Mouse (Mus musculus) heart, embryonic 12.5 days (tissue): ENCODE measurements around the gene Asxl2. TPM values are rescaled to one million over a fixed set of nuclear protein-coding genes. Genes with fewer than 3 reads are reported as not detected.
"Not testable (repeated sequence)": the region's sequence is repeated elsewhere in the genome, so short reads cannot be mapped to it uniquely, and the experiment has no call there.

Experiments used
- ATAC-seq: fragments of 200-750 bp; cut with Nextera tagmentation; 2 replicates; pipeline ENCODE4 v1.8.0; 2017; ENCODE audit warnings: moderate TSS enrichment, moderate library complexity; ENCODE audit not compliant: insufficient number of reproducible peaks, low FRiP score
- H3K27ac ChIP-seq: fragments of 300-500 bp; sonication (generic); 2 replicates; pipeline ENCODE4 v1.5.1; 2016; ENCODE audit warnings: mild to moderate bottlenecking, moderate library complexity; ENCODE audit not compliant: poor library complexity, severe bottlenecking
- H3K27me3 ChIP-seq: fragments of 300-500 bp; sonication (generic); replicated peaks from 2 replicates; pipeline ENCODE4 v1.6.1; 2016; ENCODE audit warnings: mild to moderate bottlenecking, moderate library complexity
- H3K36me3 ChIP-seq: fragments of 300-500 bp; sonication (generic); 2 replicates; pipeline ENCODE4 v1.6.1; 2016; ENCODE audit warnings: mild to moderate bottlenecking, moderate library complexity
- H3K4me1 ChIP-seq: fragments of 300-500 bp; sonication (generic); replicated peaks from 2 replicates; pipeline ENCODE4 v1.6.1; 2016; ENCODE audit warnings: mild to moderate bottlenecking
- H3K4me2 ChIP-seq: fragments of 300-500 bp; sonication (generic); 2 replicates; pipeline ENCODE4 v1.6.1; 2016; ENCODE audit warnings: mild to moderate bottlenecking, moderate library complexity
- H3K4me3 ChIP-seq: fragments of 300-500 bp; sonication (generic); 2 replicates; pipeline ENCODE4 v1.5.1; 2016; ENCODE audit warnings: mild to moderate bottlenecking
- H3K9ac ChIP-seq: fragments of 300-500 bp; sonication (generic); 2 replicates; pipeline ENCODE4 v1.6.1; 2016; ENCODE audit warnings: mild to moderate bottlenecking, moderate library complexity
- H3K9me3 ChIP-seq: fragments of 300-500 bp; sonication (generic); replicated peaks from 2 replicates; pipeline ENCODE4 v1.6.1; 2016; ENCODE audit warnings: mild to moderate bottlenecking, moderate library complexity
- WGBS: fragments of 180-500 bp; shearing (Covaris S2); methylation state at CpG from one replicate; pipeline ENCODE4 v1.1.7; 2016; 5-methylcytosine and 5-hydroxymethylcytosine counted together
- polyA plus RNA-seq: library from polyadenylated mRNA; unstranded; fragments of >200 nt; fragmentation: Nextera tagmentation; extraction: Ambion mirVana; gene quantifications from 2 replicates; pipeline ENCODE4 v1.2.1, GENCODE M21; 2016

Gene Asxl2
- polyA plus RNA-seq, 1 experiment from 2014 or later: 22.6 TPM

DNA sequence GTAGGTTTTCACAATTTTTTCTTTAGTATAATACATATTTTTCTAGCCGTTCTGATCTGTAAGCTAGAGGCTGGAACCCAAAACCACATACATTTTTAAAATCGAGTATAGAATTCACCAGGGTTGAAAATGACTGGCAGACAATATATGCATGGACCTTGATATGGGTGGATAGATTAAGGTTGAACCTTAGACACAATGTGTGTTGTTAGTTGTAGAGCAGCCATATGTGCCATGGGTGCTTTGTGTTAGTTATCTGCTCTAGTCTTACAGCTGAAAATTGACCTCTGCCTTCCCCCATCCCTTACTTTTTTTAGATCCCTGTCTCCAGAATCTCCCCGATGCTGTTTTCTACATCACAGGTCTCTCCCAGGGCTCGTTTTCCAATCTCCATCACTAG is 73.0 kb downstream of the Asxl2 start:
- WGBS: 74% methylated on average over 4 of the region's 4 CpGs
- Histone ChIP-seq H3K27ac (no peak overlapping the region), H3K4me1 (0 out of 2 replicates have a peak, but pooled peaks cover 4% of the 10 kb centered on the region), H3K27me3 (no peaks in the 10 kb centered on the region), H3K4me2 (no peak overlapping the region), H3K4me3 (no peak overlapping the region), H3K36me3 (peaks cover 69% of the 10 kb centered on the region), H3K9me3 (no peaks in the 10 kb centered on the region), H3K9ac (no peak overlapping the region)
- ATAC-seq: no peak

DNA sequence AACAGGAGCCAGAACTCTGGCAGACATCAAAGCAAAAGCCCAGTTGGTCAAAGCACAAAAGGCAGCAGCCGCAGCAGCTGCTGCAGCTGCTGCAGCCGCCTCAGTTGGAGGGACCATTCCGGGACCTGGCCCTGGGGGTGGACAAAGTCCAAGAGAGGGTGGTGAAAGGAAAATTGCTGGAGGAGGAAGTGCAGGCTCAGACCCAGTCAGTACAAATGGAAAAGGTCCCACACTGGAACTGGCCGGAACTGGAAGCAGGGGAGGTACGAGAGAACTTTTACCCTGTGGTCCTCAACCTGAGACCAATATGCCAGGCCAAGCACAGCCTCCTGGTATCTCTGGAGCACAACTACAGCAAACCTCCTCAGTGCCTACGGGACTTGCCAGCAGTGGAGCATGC is 73.4 kb downstream of the Asxl2 start:
- Histone ChIP-seq H3K36me3 (peaks cover 68% of the 10 kb centered on the region), H3K4me2 (no peak overlapping the region), H3K4me3 (no peak overlapping the region), H3K9me3 (no peaks in the 10 kb centered on the region), H3K4me1 (0 out of 2 replicates have a peak, but pooled peaks cover 4% of the 10 kb centered on the region), H3K27ac (peak overlapping the region; percentile 24; the same call in 1 of the 2 replicates), H3K27me3 (no peaks in the 10 kb centered on the region), H3K9ac (no peak overlapping the region)
- ATAC-seq: no peak
- WGBS: 77% methylated on average over 6 of the region's 6 CpGs

DNA sequence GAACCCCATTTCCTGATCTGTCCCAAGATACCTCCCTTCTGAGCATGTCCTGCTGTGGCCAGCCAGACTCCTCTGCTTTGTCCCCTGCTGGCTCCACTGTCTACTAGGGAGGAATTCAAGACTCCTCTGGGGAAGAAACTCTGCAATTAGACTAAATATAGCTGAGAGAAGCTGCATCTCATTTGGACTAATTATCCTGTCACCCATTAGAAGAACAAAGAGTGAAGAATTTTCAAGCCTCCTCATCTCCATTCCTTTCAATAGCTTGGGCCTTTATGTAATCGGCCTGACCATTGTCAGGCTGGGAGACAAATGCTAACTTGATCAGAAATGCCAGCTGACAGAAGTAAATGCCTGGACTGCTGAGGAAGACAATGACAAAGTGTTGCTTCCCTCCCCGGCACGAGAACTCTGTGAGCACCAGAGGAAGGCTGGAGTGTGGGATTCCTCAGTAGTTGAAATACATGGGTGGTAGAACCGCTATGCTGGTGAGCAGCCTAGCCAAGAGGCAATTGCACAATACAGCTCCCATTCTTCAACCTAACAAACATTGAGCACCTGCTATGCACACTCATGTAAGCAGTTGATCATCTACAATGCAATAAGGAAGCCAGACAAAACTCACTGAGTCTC is 92.1 kb downstream of the Asxl2 start:
- no peak overlapping the region for H3K27ac ChIP-seq
- 77% methylated on average over 4 of the region's 4 CpGs for WGBS
- no peak overlapping the region for H3K4me2 ChIP-seq
- no peaks in the 10 kb centered on the region for H3K9me3 ChIP-seq
- no peak overlapping the region for H3K9ac ChIP-seq
- ATAC-seq: no peak
- no peaks in the 10 kb centered on the region for H3K27me3 ChIP-seq
- H3K4me1 ChIP-seq: no peaks in the 10 kb centered on the region
- no peak overlapping the region for H3K4me3 ChIP-seq
- H3K36me3 ChIP-seq: no peaks in the 10 kb centered on the region

DNA sequence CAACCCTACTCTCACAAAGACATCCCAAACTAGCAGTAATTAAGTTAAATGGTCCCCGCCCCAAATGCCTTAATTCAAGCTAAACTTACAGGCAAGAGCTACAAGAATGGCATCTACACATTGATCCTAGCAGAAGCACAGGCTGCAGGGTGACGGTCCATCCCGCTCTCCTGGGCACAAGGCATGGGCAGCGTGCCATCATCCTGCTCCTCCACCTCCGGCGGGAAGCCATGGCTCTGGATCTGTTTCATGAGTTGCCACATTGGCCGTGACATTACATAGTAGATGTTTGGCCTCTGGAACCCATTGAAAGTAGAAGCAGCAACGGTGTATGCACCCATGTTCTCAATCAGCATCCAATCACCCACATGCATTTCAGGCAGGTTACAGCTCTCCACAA is 95.1 kb downstream of the Asxl2 start:
- H3K36me3 ChIP-seq, H3K9ac ChIP-seq, ATAC-seq, H3K27ac ChIP-seq, H3K4me3 ChIP-seq, H3K9me3 ChIP-seq, H3K27me3 ChIP-seq, H3K4me2 ChIP-seq, H3K4me1 ChIP-seq: not testable (repeated sequence)
- 86% methylated on average over 8 of the region's 8 CpGs for WGBS

DNA sequence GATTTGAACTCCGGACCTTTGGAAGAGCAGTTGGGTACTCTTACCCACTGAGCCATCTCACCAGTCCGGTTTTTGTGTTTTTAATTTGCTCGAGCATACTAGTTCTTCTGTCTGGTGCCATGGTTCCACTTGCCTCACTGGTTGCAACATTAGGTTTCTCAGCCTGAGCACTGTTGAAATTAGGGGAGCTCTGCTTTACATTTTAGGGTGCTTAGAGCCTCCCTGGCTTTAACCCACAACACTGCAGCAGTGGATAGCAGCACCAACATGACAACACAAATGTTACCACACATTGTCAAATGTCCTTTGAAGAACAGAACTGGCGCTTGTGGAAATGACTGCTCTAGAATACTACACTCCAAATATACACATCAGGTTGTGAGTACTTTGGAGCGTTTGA is 98.9 kb downstream of the Asxl2 start:
- no peaks in the 10 kb centered on the region for H3K36me3 ChIP-seq
- H3K9ac ChIP-seq: no peak overlapping the region
- 88% methylated on average over 5 of the region's 5 CpGs for WGBS
- H3K27me3 ChIP-seq: no peaks in the 10 kb centered on the region
- H3K4me2 ChIP-seq: no peak overlapping the region
- H3K9me3 ChIP-seq: peaks cover 4% of the 10 kb centered on the region; the same call in 1 of the 2 replicates
- no peak for ATAC-seq
- H3K27ac ChIP-seq: no peak overlapping the region
- H3K4me3 ChIP-seq: no peak overlapping the region
- no peaks in the 10 kb centered on the region for H3K4me1 ChIP-seq

DNA sequence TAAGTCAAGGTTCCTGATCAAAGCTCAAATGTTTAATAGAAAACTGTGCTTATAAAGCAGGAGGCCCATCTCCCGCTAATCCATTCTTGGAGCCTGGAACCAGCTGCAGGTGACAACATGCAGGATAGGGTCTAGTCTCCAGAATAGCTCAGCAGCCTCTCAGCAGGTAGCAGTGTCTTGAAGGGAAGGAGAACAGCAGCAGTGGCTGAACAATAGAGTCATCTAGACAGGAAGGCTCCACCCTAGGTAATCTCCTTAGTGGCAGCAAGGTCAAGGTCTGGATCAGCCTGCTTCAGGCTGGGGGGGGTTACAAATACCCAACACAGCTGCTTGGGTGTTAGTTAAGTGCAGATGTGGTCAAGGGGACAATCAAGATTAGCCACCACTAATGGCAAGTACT is 108.8 kb downstream of the Asxl2 start:
- H3K4me1 ChIP-seq, H3K4me2 ChIP-seq, H3K27me3 ChIP-seq, H3K4me3 ChIP-seq, ATAC-seq, H3K27ac ChIP-seq, H3K9ac ChIP-seq, H3K36me3 ChIP-seq: not testable (repeated sequence)
- peaks cover 13% of the 10 kb centered on the region for H3K9me3 ChIP-seq
- 96% methylated on average over 1 of the region's 1 CpGs for WGBS

DNA sequence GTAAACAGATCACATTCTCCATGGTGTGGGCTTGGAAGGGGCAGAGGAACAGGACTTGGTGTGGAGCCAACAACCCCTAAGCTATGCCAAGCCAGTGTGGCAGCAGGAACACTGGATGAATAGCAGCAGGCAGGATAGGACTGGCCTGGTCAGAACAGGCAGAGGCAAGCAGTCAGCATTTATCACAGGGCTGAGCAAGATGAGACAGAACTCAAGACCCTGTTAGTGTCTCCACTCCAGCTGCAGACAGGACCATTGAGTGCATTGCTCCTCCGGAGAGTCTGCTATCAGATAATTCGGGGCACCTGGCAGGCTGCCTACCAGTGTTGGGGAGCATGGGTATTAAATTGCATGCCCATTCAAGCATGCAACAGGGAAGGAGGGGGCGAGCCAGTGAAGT is 111.0 kb downstream of the Asxl2 start:
- Histone ChIP-seq H3K4me3 (no peak overlapping the region), H3K9ac (no peak overlapping the region), H3K36me3 (no peaks in the 10 kb centered on the region), H3K9me3 (peaks cover 8% of the 10 kb centered on the region), H3K4me1 (no peaks in the 10 kb centered on the region), H3K4me2 (no peak overlapping the region), H3K27ac (no peak overlapping the region), H3K27me3 (no peaks in the 10 kb centered on the region)
- ATAC-seq: no peak
- 64% methylated on average over 3 of the region's 3 CpGs for WGBS

DNA sequence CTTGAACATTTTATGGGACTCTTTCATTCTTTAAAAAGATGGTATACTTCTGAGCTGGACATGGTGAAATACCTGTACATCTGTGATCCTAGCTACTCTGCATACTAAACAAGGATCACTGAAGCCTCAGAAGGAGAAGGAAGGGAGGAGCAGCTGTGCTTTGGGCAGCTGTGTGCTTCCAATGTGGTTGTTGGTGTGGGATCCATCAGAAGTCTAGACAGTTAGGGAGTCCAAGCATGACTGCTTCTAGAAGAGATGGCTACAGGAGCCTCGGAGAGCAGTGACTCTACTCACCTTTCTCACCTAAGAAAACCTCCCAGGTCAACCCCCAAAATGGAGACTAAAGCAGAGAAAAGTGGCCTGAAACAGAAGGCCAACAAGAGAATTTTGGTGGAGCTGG is 111.4 kb downstream of the Asxl2 start:
- no peak for ATAC-seq
- Histone ChIP-seq H3K4me2 (no peak overlapping the region), H3K36me3 (no peaks in the 10 kb centered on the region), H3K9ac (no peak overlapping the region), H3K27ac (no peak overlapping the region), H3K9me3 (peaks cover 8% of the 10 kb centered on the region), H3K27me3 (no peaks in the 10 kb centered on the region), H3K4me1 (no peaks in the 10 kb centered on the region), H3K4me3 (no peak overlapping the region)
- WGBS: 65% methylated on average over 1 of the region's 1 CpGs

DNA sequence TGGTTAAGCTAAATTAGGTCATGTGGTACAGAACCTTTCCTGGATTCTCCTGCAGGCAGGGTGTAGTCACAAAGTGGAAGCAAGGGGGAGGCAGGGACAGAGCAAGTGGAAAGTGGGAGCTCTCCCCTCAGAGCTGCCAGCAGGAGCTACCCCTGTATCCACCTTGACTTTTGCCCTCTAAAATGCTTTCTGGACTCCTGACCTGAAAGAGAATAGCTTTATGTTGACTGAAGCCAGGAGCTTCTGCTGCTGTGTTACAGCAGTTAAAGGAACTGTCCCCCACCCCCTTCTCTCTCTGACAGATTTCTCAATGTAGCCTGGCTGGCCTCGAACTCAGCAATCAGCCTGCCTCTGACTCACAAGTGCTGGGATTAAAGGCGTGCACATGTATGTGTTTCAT is 112.9 kb downstream of the Asxl2 start:
- Histone ChIP-seq H3K4me3 (no peak overlapping the region), H3K9me3 (peaks cover 8% of the 10 kb centered on the region), H3K36me3 (no peaks in the 10 kb centered on the region), H3K27me3 (no peaks in the 10 kb centered on the region), H3K4me1 (0 out of 2 replicates have a peak, but pooled peaks cover 1% of the 10 kb centered on the region), H3K27ac (no peak overlapping the region), H3K9ac (no peak overlapping the region), H3K4me2 (no peak overlapping the region)
- ATAC-seq: no peak
- 58% methylated on average over 2 of the region's 2 CpGs for WGBS

DNA sequence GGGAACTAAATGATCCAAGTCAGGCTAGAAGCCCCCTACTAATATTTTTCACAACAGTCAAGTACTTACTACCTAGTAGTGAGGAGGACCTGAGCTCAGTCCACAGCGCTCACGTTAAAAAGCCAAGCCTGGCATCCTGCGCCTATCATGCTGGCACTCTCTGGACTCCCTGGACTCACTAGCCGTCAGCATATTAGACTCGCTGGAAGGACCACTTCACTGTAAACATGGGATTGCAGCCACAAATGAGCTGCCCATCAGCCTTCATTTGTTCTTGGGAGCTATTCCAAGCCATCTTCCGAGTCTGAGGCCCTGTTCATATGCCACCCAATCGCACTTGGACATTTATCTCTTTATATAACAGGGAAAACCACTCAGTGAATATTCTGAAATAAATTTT is 114.2 kb downstream of the Asxl2 start:
- H3K9me3 ChIP-seq: no peaks in the 10 kb centered on the region
- no peaks in the 10 kb centered on the region for H3K36me3 ChIP-seq
- H3K4me2 ChIP-seq: no peak overlapping the region
- no peak overlapping the region for H3K4me3 ChIP-seq
- ATAC-seq: no peak
- H3K9ac ChIP-seq: no peak overlapping the region
- no peaks in the 10 kb centered on the region for H3K27me3 ChIP-seq
- H3K4me1 ChIP-seq: 0 out of 2 replicates have a peak, but pooled peaks cover 2% of the 10 kb centered on the region
- H3K27ac ChIP-seq: no peak overlapping the region
- 88% methylated on average over 7 of the region's 7 CpGs for WGBS

DNA sequence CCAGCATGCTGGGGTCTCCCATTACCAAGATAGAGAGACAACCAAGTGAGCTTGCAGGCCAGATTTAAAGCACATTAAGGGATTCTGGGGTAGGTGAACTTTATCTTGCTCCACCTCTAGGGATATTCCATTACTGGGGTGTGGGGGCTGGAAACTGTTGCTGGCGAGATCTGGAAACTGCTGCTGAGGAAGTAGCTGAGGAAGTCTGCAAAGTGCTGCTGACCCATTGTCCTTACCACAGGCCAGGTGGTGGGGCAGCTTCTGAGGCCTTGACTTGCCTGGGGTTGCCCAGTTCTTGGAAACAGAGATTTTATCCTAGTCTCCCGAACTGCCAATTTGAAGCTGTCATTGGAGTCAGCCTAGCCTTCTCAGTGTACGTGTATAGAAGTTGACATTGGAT is 118.8 kb downstream of the Asxl2 start:
- Histone ChIP-seq H3K4me1 (peaks cover 23% of the 10 kb centered on the region), H3K27ac (no peak overlapping the region), H3K4me2 (no peak overlapping the region), H3K36me3 (no peaks in the 10 kb centered on the region), H3K9ac (no peak overlapping the region), H3K9me3 (no peaks in the 10 kb centered on the region), H3K27me3 (no peaks in the 10 kb centered on the region), H3K4me3 (no peak overlapping the region)
- 62% methylated on average over 3 of the region's 3 CpGs for WGBS
- ATAC-seq: no peak

DNA sequence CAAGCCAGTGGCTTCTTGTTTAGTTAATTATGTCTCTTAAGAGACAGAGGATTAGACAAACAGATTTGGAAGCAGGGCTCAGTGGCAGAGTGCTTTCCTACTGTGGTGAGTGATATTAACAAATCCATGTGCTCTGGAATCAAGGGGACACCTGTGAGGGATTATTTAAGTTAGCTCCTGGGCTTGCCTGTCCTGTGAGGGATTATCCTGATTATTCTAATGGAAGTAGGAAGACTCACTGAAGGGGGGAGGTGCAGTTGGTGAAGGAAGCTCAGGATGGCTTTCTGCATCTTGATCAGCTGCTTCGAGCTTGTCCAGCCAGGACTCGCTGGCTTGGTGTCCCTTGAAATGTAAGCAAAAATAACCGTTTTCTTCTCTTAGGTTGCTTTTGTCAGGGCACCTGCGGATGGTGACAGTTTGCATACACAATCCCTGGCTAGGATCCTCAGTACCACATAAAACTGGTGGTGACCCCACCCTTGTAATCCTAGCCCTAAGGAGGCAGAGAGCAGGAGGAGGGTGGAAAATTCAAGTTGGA is 119.5 kb downstream of the Asxl2 start:
- Histone ChIP-seq H3K9me3 (no peaks in the 10 kb centered on the region), H3K27ac (no peak overlapping the region), H3K36me3 (no peaks in the 10 kb centered on the region), H3K27me3 (no peaks in the 10 kb centered on the region), H3K4me1 (peaks cover 23% of the 10 kb centered on the region), H3K4me2 (no peak overlapping the region), H3K4me3 (no peak overlapping the region), H3K9ac (no peak overlapping the region)
- WGBS: 39% methylated on average over 4 of the region's 4 CpGs
- no peak for ATAC-seq
